Mouse (Mus musculus): ENCODE data around the gene U2surp.

DNA sequence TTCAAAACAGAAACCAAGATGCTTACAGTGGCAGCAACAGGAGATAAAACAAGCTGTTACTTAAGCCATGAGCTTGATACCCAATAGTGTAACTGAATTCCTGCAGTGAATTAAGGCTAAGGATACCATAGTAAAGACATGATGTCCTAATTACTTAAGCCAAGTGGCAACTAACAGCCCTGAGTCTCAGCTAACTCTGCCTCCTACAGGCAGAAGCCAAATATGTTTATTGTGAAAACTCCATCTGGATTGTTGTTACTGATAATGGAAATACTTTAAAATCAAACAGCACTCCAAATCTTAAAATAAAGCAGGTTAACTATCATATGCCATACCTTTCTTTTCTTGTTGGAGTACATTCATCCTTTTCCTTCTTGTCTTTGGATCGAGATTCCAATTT is 47.8 kb downstream of the U2surp start:
- no peak for TF ChIP-seq POLR2A (IDR thresholded peaks at IDR 0.05; ENCODE audit: borderline replicate concordance, low read depth, low read length)
- no peak for TF ChIP-seq CTCF (IDR thresholded peaks at IDR 0.05; ENCODE audit: low read depth, low read length)

All from bone marrow macrophage, adult 2 months (primary cell).